Mouse (Mus musculus) kidney, postnatal 0 days (tissue): ENCODE measurements at regions not wholly inside any gene's neighbourhood (a gene's known extent, or its start where the extent isn't known, plus 50 kb on each side); places are given as distances from the start of the nearest gene placed in this dataset.

Source experiments
- ATAC-seq: fragments of 200-750 bp; cut with Nextera tagmentation; replicated peaks from 2 replicates; pipeline ENCODE4 v1.8.0; 2017; ENCODE audit warnings: low read depth, moderate number of reproducible peaks, moderate TSS enrichment, moderate library complexity; ENCODE audit not compliant: low FRiP score
- DNase-seq: peaks from one replicate; pipeline ENCODE4 v3.0.0-alpha.2; 2016; ENCODE audit warnings: low spot score
- H3K27ac ChIP-seq: fragments of 300-500 bp; sonication (generic); 2 replicates; pipeline ENCODE4 v1.5.1; 2014; ENCODE audit warnings: mild to moderate bottlenecking
- H3K27me3 ChIP-seq: fragments of 300-500 bp; sonication (generic); 2 replicates; pipeline ENCODE4 v1.6.1; 2014; ENCODE audit warnings: low read length, mixed read lengths; ENCODE audit not compliant: insufficient read depth
- H3K36me3 ChIP-seq: fragments of 300-500 bp; sonication (generic); 2 replicates; pipeline ENCODE4 v1.6.1; 2014; ENCODE audit warnings: low read length, mixed read lengths; ENCODE audit not compliant: insufficient read depth
- H3K4me1 ChIP-seq: fragments of 300-500 bp; sonication (generic); replicated peaks from 2 replicates; pipeline ENCODE4 v1.6.1; 2014; ENCODE audit warnings: antibody characterized with exemption, low read length, mixed read lengths; ENCODE audit not compliant: insufficient read depth
- H3K4me2 ChIP-seq: fragments of 300-500 bp; sonication (generic); 2 replicates; pipeline ENCODE4 v1.6.1; 2014; ENCODE audit warnings: mild to moderate bottlenecking, low read length, moderate library complexity, mixed read lengths
- H3K4me3 ChIP-seq: fragments of 300-500 bp; sonication (generic); replicated peaks from 2 replicates; pipeline ENCODE4 v1.5.1; 2014; ENCODE audit warnings: low read depth, low read length
- H3K9ac ChIP-seq: fragments of 300-500 bp; sonication (generic); 2 replicates; pipeline ENCODE4 v1.6.1; 2014; ENCODE audit warnings: low read depth, low read length
- H3K9me3 ChIP-seq: fragments of 300-500 bp; sonication (generic); replicated peaks from 2 replicates; pipeline ENCODE4 v1.6.1; 2016; ENCODE audit warnings: low read length, inconsistent platforms, mixed read lengths
- CTCF ChIP-seq: IDR thresholded peaks from 2 replicates; pipeline ENCODE4 v1.5.1; 2016; ENCODE audit warnings: antibody characterized with exemption, low read depth, mild to moderate bottlenecking, moderate library complexity
- WGBS: fragments of 180-500 bp; shearing (Covaris S2); extraction: QIAGEN DNeasy Blood & Tissue Kit; methylation state at CpG from one replicate; pipeline ENCODE4 v1.1.7; 2014; 5-methylcytosine and 5-hydroxymethylcytosine counted together

GRCm38 (mm10) chr3:52717324-52717723 lies 299.7 kb downstream of the Cog6 start:
- DNase-seq (no peak), ATAC-seq (no peak)
- Histone ChIP-seq H3K9ac (no peak overlapping the region), H3K4me3 (no peak overlapping the region), H3K27me3 (no peaks in the 10 kb centered on the region), H3K9me3 (no peaks in the 10 kb centered on the region), H3K27ac (no peak overlapping the region), H3K4me1 (no peaks in the 10 kb centered on the region), H3K36me3 (no peaks in the 10 kb centered on the region), H3K4me2 (no peak overlapping the region)
- TF ChIP-seq CTCF = no peak
- WGBS = 91% methylated on average over 5 of the region's 5 CpGs

GRCm38 (mm10) chr3:52712151-52712550 lies 304.9 kb downstream of the Cog6 start:
- H3K4me1 ChIP-seq = no peaks in the 10 kb centered on the region
- ATAC-seq = no peak
- no peak for TF ChIP-seq CTCF
- no peaks in the 10 kb centered on the region for H3K36me3 ChIP-seq
- WGBS = 95% methylated on average over 5 of the region's 5 CpGs
- DNase-seq = no peak
- H3K27me3 ChIP-seq = no peaks in the 10 kb centered on the region
- H3K4me2 ChIP-seq = no peak overlapping the region
- H3K9ac ChIP-seq = no peak overlapping the region
- no peak overlapping the region for H3K4me3 ChIP-seq
- no peaks in the 10 kb centered on the region for H3K9me3 ChIP-seq
- no peak overlapping the region for H3K27ac ChIP-seq

GRCm38 (mm10) chr3:52711133-52711532 lies 305.9 kb downstream of the Cog6 start:
- ATAC-seq = no peak
- TF ChIP-seq CTCF = no peak

GRCm38 (mm10) chr3:52708746-52709145 lies 308.3 kb downstream of the Cog6 start:
- ATAC-seq (no peak), DNase-seq (no peak)
- Histone ChIP-seq H3K27me3 (no peaks in the 10 kb centered on the region), H3K27ac (no peak overlapping the region), H3K4me1 (no peaks in the 10 kb centered on the region), H3K4me3 (no peak overlapping the region), H3K4me2 (no peak overlapping the region), H3K9me3 (no peaks in the 10 kb centered on the region), H3K36me3 (no peaks in the 10 kb centered on the region), H3K9ac (no peak overlapping the region)
- no peak for TF ChIP-seq CTCF
- 72% methylated on average over 3 of the region's 3 CpGs for WGBS

More at GRCm38 (mm10) chr3:52711133-52711532, 305.9 kb downstream of the Cog6 start:
- DNase-seq = no peak
- Histone ChIP-seq H3K27me3 (no peaks in the 10 kb centered on the region), H3K27ac (no peak overlapping the region), H3K36me3 (no peaks in the 10 kb centered on the region), H3K4me3 (no peak overlapping the region), H3K9ac (no peak overlapping the region), H3K9me3 (no peaks in the 10 kb centered on the region), H3K4me2 (no peak overlapping the region), H3K4me1 (no peaks in the 10 kb centered on the region)
- 45% methylated on average over 9 of the region's 9 CpGs for WGBS

GRCm38 (mm10) chr3:52708301-52708700 lies 308.7 kb downstream of the Cog6 start:
- Histone ChIP-seq H3K4me2 (no peak overlapping the region), H3K4me3 (no peak overlapping the region), H3K9me3 (no peaks in the 10 kb centered on the region), H3K27ac (no peak overlapping the region), H3K36me3 (no peaks in the 10 kb centered on the region), H3K27me3 (no peaks in the 10 kb centered on the region), H3K9ac (no peak overlapping the region), H3K4me1 (no peaks in the 10 kb centered on the region)
- 68% methylated on average over 1 of the region's 1 CpGs for WGBS
- TF ChIP-seq CTCF = no peak
- DNase-seq (no peak), ATAC-seq (no peak)

- Histone ChIP-seq H3K27ac (no peak overlapping the region), H3K4me3 (no peak overlapping the region), H3K36me3 (no peaks in the 10 kb centered on the region), H3K4me2 (no peak overlapping the region), H3K4me1 (no peaks in the 10 kb centered on the region), H3K27me3 (no peaks in the 10 kb centered on the region), H3K9me3 (no peaks in the 10 kb centered on the region), H3K9ac (no peak overlapping the region)
- TF ChIP-seq CTCF = no peak
- 89% methylated on average over 2 of the region's 2 CpGs for WGBS
- ATAC-seq (no peak), DNase-seq (no peak)
Observed at GRCm38 (mm10) chr3:52706626-52707025, 310.4 kb downstream of the Cog6 start.

GRCm38 (mm10) chr3:52703751-52704150 lies 313.3 kb downstream of the Cog6 start:
- H3K36me3 ChIP-seq = no peaks in the 10 kb centered on the region
- no peaks in the 10 kb centered on the region for H3K27me3 ChIP-seq
- no peak overlapping the region for H3K4me2 ChIP-seq
- no peaks in the 10 kb centered on the region for H3K9me3 ChIP-seq
- no peak for TF ChIP-seq CTCF
- DNase-seq = no peak
- no peak for ATAC-seq
- no peak overlapping the region for H3K4me3 ChIP-seq
- H3K27ac ChIP-seq = no peak overlapping the region
- WGBS = 92% methylated on average over 6 of the region's 6 CpGs
- H3K4me1 ChIP-seq = no peaks in the 10 kb centered on the region
- no peak overlapping the region for H3K9ac ChIP-seq
